Comparison of ENCODE assay signal across 11 mouse cellular contexts in genomic region chr2:82698417-82698988, GRCm38 (mm10).
A peak's percentile ranks its signal among the peaks of the same experiment; 100 is the strongest.
DNase-seq lines count a peak whose midpoint lies in the region; ATAC-seq lines count a peak whose summit lies in the region.
"Had no signal": no experiment of that assay in that cellular context is flagged by ENCODE, and none has a peak within 500 bp of the region (broad histone marks: within the 10 kb centered on the region; RNA-seq: fewer than 3 reads in every experiment).

No protein-coding gene starts in this region.

- H3K4me1 ChIP-seq in heart, embryonic 16.5 days (ENCODE audit: control insufficient read depth, insufficient read depth, low read length), result no peaks in the 10 kb centered on the region
- H3K4me1 ChIP-seq in forebrain, embryonic 16.5 days (replicated peaks; ENCODE audit: control insufficient read depth, insufficient read depth, low read length), result no peaks in the 10 kb centered on the region; the same call in 1 of the 2 replicates
- H3K4me1 ChIP-seq in midbrain, embryonic 15.5 days, result no peaks in the 10 kb centered on the region

- WGBS in heart, embryonic 16.5 days, result 27% methylated on average over 8 of the region's 8 CpGs
- 4% methylated on average over 8 of the region's 8 CpGs for WGBS in forebrain, embryonic 16.5 days
- WGBS in midbrain, embryonic 15.5 days, result 15% methylated on average over 8 of the region's 8 CpGs

- no peaks in the 10 kb centered on the region for H3K27me3 ChIP-seq in heart, embryonic 16.5 days (ENCODE audit: control insufficient read depth, insufficient read depth, low read length)
- no peaks in the 10 kb centered on the region for H3K27me3 ChIP-seq in forebrain, embryonic 16.5 days (replicated peaks; ENCODE audit: control insufficient read depth, insufficient read depth, low read length)
- no peaks in the 10 kb centered on the region for H3K27me3 ChIP-seq in midbrain, embryonic 15.5 days (replicated peaks)

- intact Hi-C loops in heart, postnatal 14 days (cut with DNase I), result no loop called here

- H3K36me3 ChIP-seq in heart, embryonic 16.5 days (ENCODE audit: control insufficient read depth, insufficient read depth), result no peaks in the 10 kb centered on the region
- no peaks in the 10 kb centered on the region for H3K36me3 ChIP-seq in forebrain, embryonic 16.5 days (ENCODE audit: control insufficient read depth, insufficient read depth)
- H3K36me3 ChIP-seq in midbrain, embryonic 15.5 days (replicated peaks), result no peaks in the 10 kb centered on the region

- no peak overlapping the region for H3K27ac ChIP-seq in heart, embryonic 16.5 days (ENCODE audit: low read length)
- peak overlapping the region; percentile 21; the same call in 1 of the 2 replicates for H3K27ac ChIP-seq in forebrain, embryonic 16.5 days (ENCODE audit: low read length)
- H3K27ac ChIP-seq in midbrain, embryonic 15.5 days, result peak overlapping the region; percentile 53; the same call in 1 of the 2 replicates

- H3K9ac ChIP-seq in heart, embryonic 16.5 days (ENCODE audit: low read length), result no peak overlapping the region
- no peak overlapping the region for H3K9ac ChIP-seq in forebrain, embryonic 16.5 days (replicated peaks; ENCODE audit: low read depth, low read length)
- 0 out of 2 replicates have a peak overlapping the region, but pooled peaks have one; percentile 20 for H3K9ac ChIP-seq in midbrain, embryonic 15.5 days

- DNase-seq in heart, postnatal 14 days, result no peak
- peak; percentile 16 for DNase-seq in embryo, embryonic 11 days
- DNase-seq in layer of hippocampus, postnatal 10 days (ENCODE audit: low spot score in 2 of 2), result no peak
- no peak for DNase-seq in layer of hippocampus, adult 9-10 months (ENCODE audit: low spot score)
- DNase-seq: heart, postnatal 4 days; kidney, postnatal 10 days; right cerebral cortex, postnatal 25 days had no signal

- peak overlapping the region; percentile 46 for H3K4me2 ChIP-seq in heart, embryonic 16.5 days (ENCODE audit: low read depth, low read length)
- H3K4me2 ChIP-seq in forebrain, embryonic 16.5 days (ENCODE audit: low read length), result peak overlapping the region; percentile 40
- peak overlapping the region; percentile 46 for H3K4me2 ChIP-seq in midbrain, embryonic 15.5 days

- H3K9me3 ChIP-seq in heart, embryonic 16.5 days (replicated peaks; ENCODE audit: control insufficient read depth, low read length), result no peaks in the 10 kb centered on the region
- H3K9me3 ChIP-seq in forebrain, embryonic 16.5 days (ENCODE audit: control insufficient read depth, low read length), result no peaks in the 10 kb centered on the region
- no peaks in the 10 kb centered on the region for H3K9me3 ChIP-seq in midbrain, embryonic 15.5 days

- peak overlapping the region; percentile 21; the same call in 1 of the 2 replicates for H3K4me3 ChIP-seq in heart, embryonic 16.5 days (ENCODE audit: low read length)
- H3K4me3 ChIP-seq in forebrain, embryonic 16.5 days (replicated peaks; ENCODE audit: low read length), result peak overlapping the region; percentile 11
- H3K4me3 ChIP-seq in midbrain, embryonic 15.5 days, result peak overlapping the region; percentile 25

- no peak for ATAC-seq in heart, embryonic 16.5 days (replicated peaks; ENCODE audit: extremely low read depth, insufficient read depth, low FRiP score)
- ATAC-seq in forebrain, embryonic 16.5 days, result peak; percentile 57; the same call in 1 of the 2 replicates
- ATAC-seq in midbrain, embryonic 15.5 days (replicated peaks), result peak; percentile 60; the same call in 1 of the 2 replicates
- ATAC-seq: lung, postnatal 0 days had no signal
